ENCODE assay signal across 8 mouse cellular contexts in the genomic region with DNA sequence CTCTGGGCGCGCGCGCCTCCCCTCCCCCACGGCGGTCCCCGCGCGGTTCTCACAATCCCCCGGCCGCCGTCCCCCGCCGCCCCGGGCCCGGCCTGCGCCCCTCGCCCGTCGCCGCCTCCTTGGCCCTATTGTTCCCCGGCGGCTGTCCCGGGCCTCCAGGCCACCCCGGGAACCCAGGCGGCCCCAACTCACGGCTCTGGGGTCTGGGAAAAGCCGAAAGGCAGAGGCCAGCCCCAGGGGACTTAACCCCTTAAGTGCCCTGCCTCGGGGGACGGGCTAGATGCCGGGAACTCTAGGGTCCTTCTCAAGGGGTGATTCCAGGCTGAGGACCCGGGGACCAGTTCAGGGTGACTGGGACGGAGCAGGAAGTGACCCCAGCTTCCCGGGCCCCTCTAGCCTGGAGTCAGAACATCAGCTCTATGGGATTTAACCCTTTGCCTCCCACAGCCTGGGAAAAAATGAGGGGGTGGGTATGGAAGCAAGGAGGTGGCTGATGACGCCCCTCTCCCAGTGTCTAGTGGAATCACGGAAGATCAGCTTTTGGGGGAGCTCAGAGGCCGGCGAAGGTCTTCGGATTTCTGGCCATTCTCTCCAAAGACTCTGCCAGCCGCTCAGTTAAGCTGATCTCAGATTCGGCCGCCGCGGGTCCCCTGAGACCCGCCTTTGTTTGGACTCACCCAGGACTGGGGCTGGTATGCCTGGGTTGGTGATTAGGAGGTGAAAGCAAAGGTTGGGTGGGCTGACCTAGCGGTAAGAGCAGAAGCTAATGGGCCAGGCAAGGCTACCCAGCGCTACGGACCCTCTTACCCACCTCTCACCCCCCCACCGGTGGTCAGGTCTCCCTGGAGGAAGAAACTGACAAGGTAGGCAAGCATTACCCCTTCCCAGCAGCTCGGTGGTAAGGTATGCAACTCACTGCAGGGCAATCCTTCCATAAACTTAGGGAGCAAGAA. TPM values are rescaled to one million over a fixed set of nuclear protein-coding genes. Genes with fewer than 3 reads are reported as not detected.
A peak's percentile ranks its signal among the peaks of the same experiment; 100 is the strongest.
DNase-seq lines count a peak whose midpoint lies in the region; ATAC-seq lines count a peak whose summit lies in the region.

A gene (minus strand): TSS at position 907 of the 953 bp plus-strand sequence.

- DNase-seq in adrenal gland, adult (ENCODE audit: inconsistent age in 2 of 2, low spot score in 1 of 2) = peak; percentile 82 to 94
- peak; percentile 72 for DNase-seq in gastrocnemius, postnatal 14 days
- DNase-seq in induced T-regulatory cell, adult 2 months (ENCODE audit: low read depth) = peak; percentile 37
- peak; percentile 52 to 82 for DNase-seq in left cerebral cortex, adult 9 months (ENCODE audit: low spot score in 2 of 2)
- DNase-seq in right cerebral cortex, postnatal 14 days = peak; percentile 76

- peaks cover 28% of the 10 kb centered on the region for H3K27me3 ChIP-seq in megakaryocyte, embryonic 14.5 days (replicated peaks)

- H3K36me3 ChIP-seq in megakaryocyte, embryonic 14.5 days (replicated peaks; ENCODE audit: low read length) = peaks cover 30% of the 10 kb centered on the region

- peaks cover 27% of the 10 kb centered on the region for H3K4me1 ChIP-seq in megakaryocyte, embryonic 14.5 days

- intact Hi-C loops in gastrocnemius, postnatal 14 days (cut with DNase I; ENCODE audit: low total_unique reads) = no loop called here

- peak; percentile 70 for ATAC-seq in common myeloid progenitor, adult 5-6 weeks (replicated peaks; ENCODE audit: low read depth, poor library complexity, severe bottlenecking)
- no peak for ATAC-seq in activated CD4-positive, CD25-positive, alpha-beta regulatory T cell, adult 4 months

- H3K9me3 ChIP-seq in megakaryocyte, embryonic 14.5 days = peaks cover 8% of the 10 kb centered on the region; the same call in 1 of the 2 replicates

- peak within 1 kb of the TSS; percentile 93 for H3K4me3 ChIP-seq in megakaryocyte, embryonic 14.5 days (replicated peaks)

RNA-seq across cellular contexts. Expression of the gene that starts here (rescaled TPM):
- 12.9 and 39.4 TPM in 2 replicates for total RNA-seq in common myeloid progenitor, adult 5-6 weeks (2017)
- total RNA-seq in gastrocnemius, postnatal 14 days (2021) = 1 to 10 TPM; 6.7 to 8.3 TPM
- polyA plus RNA-seq in megakaryocyte, embryonic 14.5 days (2012; ENCODE audit: insufficient read depth, low replicate concordance) = 2.9 TPM in 1 of 2 replicates, not detected in the other
- under 1 TPM in 1 of 2 experiments, not detected in 1; 0.18 TPM for polyA plus RNA-seq in activated CD4-positive, CD25-positive, alpha-beta regulatory T cell, adult 4 months (2017; shearing (Covaris generic))

Comparison
In these comparisons a context has a peak if more than half of its experiments do, and no peak if none do; other contexts are left out.
1. DNase-seq: peak in every context shown above with its lines; median percentile 88 in adrenal gland, adult; 76 in right cerebral cortex, postnatal 14 days; 72 in gastrocnemius, postnatal 14 days; 67 in left cerebral cortex, adult 9 months; 37 in induced T-regulatory cell, adult 2 months.